Mouse (Mus musculus): ENCODE measurements around the gene Rab3gap2.

Rab3gap2 gene

DNA sequence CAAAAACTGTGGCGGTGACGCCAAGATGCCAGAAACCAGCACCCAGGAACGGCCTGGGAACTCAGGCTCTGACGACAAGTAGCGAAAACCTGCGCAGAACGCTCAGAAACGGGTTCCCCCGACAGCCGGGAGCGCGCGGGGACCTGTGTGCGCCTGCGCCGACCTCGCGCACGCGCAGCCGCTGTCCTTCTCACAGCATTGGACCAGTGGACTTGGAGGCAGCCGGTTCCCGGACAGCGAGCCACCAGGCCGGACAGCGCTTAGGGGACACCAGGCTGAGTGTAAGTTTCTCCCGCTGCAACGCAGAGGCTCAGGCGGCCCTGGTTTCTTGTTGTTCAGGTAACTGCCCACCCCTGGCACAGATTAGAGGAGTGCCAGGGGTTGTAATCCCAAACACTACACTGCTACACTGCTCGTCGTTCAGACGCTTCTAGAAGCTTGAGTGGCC is 128.1 kb downstream of the Rab3gap2 start, which contains the start of gene Bpnt1:
Bpnt1 (plus strand) TSS at position 167 of the 448 bp plus-strand sequence.
- peak; percentile 83 for DNase-seq (ENCODE audit: low spot score)

DNA sequence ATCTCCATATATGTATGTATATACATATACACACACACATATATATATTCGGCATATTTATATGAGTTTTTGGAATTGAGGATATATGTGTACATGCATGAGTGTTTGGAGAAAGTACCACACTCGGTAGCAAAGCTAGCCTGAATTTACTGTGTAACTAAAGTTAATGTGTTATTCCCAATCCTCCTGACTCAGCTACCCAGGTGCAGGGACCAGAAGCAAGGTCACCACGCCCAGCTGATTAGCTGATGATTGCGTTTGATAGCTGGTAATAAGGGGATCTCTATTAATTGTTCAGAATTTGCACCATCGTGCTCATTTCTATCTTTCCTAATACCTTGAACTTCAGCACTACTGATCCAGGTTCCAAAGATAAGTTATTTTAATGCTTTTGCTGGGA is 129.7 kb downstream of the Rab3gap2 start:
- DNase-seq (ENCODE audit: low spot score), result no peak

DNA sequence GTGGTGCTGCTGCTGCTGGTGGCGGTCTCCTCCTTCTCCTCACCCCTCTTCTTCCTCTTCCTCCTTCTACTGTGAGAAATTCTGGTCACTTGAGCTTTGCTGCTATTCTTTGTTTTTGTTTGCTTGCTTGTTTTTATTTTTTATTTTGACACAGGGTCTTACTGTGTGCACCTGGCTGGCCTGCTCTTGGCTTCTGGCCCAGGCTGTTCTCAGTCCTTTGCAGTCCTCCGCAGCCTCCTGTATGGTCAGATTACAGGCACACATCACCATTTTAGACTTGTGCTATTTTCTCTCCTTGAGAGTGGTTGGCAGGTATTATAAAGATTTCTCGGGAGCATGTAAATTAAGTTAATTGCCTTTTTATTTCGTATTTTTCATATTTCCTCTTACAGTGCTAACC is 130.2 kb downstream of the Rab3gap2 start:
- DNase-seq (ENCODE audit: low spot score), result no peak

DNA sequence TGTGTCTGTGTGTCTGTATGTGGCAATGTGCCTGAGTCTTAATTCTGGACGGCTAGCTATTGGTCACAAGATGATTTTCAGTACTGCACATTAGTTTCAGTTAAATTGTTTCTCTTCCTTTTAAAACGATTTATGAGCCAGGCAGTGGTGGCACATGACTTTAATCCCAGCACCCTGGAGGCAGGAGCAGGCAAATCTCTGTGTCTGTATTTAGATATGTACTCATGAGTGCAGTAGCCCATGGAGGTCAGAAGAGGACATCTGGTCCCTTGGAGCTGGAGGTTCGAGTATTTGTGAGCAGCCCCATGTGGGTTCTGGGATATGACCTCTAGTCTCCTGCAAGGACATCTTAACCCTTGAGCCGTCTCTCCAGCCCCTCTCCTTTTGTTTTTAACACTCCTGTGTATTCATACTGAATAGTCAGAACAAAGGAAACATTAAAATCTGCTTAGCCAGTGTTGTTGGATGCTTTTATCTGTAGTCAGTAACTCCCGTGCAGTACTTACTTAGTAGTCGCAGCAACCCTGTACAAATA is 131.4 kb downstream of the Rab3gap2 start:
- DNase-seq (ENCODE audit: low spot score), result no peak
